Mouse (Mus musculus) granulocyte monocyte progenitor cell, adult 5-6 weeks (primary cell): ENCODE results near the gene Gm10762. TPM values are rescaled to one million over a fixed set of nuclear protein-coding genes. Genes with fewer than 3 reads are reported as not detected.
"Not testable (repeated sequence)": the region's sequence is repeated elsewhere in the genome, so short reads cannot be mapped to it uniquely, and the experiment has no call there.

ENCODE experiments used
- ATAC-seq: replicated peaks from 2 replicates; pipeline ENCODE4 v1.8.0; 2016; ENCODE audit warnings: mild to moderate bottlenecking, moderate TSS enrichment, inconsistent platforms; ENCODE audit not compliant: poor library complexity, severe bottlenecking
- total RNA-seq, 2 experiments: library from RNA; stranded (forward) in 1 of 2; stranded (reverse) in 1 of 2; fragments of 200-712, 200-1000 nt in 1 of 2; fragments of >200 nt in 1 of 2; fragmentation: Nextera tagmentation in 1 of 2; gene quantifications; 2 replicates each; pipeline ENCODE4 v1.2.3; 2014 to 2017

Gm10762 gene
- total RNA-seq (2014; fragmentation: Nextera tagmentation), result 2.8 and 7.7 TPM in 2 replicates
- total RNA-seq (2017), result 4.0 and 10.5 TPM in 2 replicates

- peak; percentile 54 for ATAC-seq
Observed at GRCm38 (mm10) chr2:128967661-128968441, at the start of gene Gm10762. Gm10762 (minus strand) TSS chr2:128967725.

- not testable (repeated sequence) for ATAC-seq
Observed at GRCm38 (mm10) chr2:129008867-129009266, 41.3 kb upstream of the Gm10762 start.

GRCm38 (mm10) chr2:129006194-129006749, 38.7 kb upstream of the Gm10762 start:
- no peak for ATAC-seq

- no peak for ATAC-seq
Observed at GRCm38 (mm10) chr2:129004872-129005271, 37.3 kb upstream of the Gm10762 start.

DNA sequence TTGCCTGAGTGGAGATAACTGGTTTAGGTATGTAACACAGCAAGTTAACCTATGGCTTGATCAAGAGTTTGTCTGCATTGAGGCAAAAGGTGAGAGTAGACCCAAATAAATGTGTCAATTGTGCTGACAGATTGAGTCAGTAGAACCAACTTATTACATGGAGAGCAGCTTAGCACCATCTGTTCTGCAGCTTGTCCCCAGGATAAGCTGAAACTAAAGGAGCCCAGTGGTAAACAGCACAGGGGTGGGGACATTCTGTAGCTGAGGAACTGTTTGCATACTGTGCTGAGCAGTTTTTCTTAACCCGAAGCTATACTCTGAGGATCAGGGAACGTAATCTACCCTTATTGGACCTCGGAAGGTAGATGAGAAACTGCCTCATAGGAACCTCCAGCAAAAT, 17.2 kb upstream of the Gm10762 start:
- no peak for ATAC-seq

- no peak for ATAC-seq
Observed at GRCm38 (mm10) chr2:128975572-128975971, 8.0 kb upstream of the Gm10762 start.

GRCm38 (mm10) chr2:128972301-128972700, 4.8 kb upstream of the Gm10762 start:
- no peak for ATAC-seq

DNA sequence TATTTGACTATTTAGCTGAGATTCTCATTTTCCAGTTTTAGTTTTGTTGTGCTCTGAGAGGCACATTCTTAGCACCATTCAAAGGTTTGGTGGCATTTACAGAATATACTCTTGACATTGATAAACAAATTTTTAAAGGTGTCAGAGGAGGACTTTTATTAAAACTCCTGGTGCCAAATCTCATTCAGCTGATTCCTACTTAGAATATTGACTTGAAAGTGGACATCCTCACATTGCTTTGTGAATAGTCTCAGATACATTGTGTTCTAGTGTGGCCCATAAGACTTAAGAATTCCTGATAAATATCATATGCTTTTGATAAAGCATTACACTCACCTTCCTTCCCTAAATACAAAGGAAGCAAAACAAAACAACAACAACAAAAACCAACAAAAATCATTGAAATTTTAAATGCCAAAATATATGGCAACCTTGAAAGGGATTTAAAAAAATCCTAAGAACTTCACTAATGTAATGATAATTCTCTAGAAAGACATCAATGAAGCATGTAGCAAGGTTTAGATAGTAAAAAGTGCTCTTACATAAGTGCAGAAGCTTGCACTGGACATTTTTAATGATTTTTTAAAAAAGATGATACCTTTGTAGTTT, 1.1 kb upstream of the Gm10762 start:
- no peak for ATAC-seq

GRCm38 (mm10) chr2:128966641-128967580, 614 bp downstream of the Gm10762 start, which contains the start of gene Zc3h6:
Zc3h6 (plus strand) TSS chr2:128967402.
- peak; percentile 98 for ATAC-seq

DNA sequence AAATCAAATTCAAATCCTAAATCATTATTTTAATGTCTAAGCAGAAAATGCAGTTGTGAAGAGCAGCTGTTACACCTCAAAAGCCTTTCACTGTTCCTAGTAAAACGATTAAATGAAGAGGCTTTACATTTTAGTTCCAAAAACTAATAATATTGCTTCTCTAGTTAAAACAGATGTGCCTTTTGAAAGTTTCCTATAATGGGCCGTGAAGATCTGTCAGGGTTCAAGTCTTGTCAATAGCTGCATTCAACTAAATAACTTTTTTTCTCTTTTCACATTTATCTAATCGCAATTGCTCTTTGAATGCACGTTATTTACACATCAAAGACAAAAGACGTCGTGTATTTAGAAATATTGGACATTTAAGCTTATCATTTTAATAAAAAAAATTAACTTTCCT, 1.3 kb downstream of the Gm10762 start:
- no peak for ATAC-seq

GRCm38 (mm10) chr2:128965505-128966105, 1.9 kb downstream of the Gm10762 start:
- ATAC-seq, result no peak

- no peak for ATAC-seq
Observed at GRCm38 (mm10) chr2:128954186-128954585, 13.3 kb downstream of the Gm10762 start.

GRCm38 (mm10) chr2:128947962-128948588, 19.4 kb downstream of the Gm10762 start:
- ATAC-seq, result peak; percentile 38

- ATAC-seq, result peak; percentile 98
Observed at GRCm38 (mm10) chr2:128943538-128944528, 23.7 kb downstream of the Gm10762 start, which contains the start of gene Zc3h8. Zc3h8 (minus strand) TSS chr2:128944077.

- no peak for ATAC-seq
Observed at GRCm38 (mm10) chr2:128936256-128936655, 31.3 kb downstream of the Gm10762 start.

DNA sequence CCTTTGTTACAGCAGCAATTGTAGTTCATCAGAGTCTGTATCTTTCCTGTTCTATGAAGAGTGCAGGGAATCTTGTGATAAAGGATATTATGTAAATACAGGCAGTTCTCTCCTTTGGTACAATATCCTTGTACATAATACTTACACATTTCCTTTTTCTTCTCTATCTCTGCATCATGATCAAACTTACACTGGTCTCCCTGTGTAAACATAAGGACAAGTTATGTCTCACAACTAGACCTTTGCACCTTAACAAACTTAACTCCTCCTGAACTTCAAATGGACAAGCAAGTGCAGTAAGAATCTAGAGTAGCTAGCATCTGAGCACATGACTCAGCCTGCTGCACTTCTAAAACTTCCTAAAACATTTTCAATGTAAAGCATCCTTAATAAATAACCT, 36.8 kb downstream of the Gm10762 start:
- no peak for ATAC-seq

DNA sequence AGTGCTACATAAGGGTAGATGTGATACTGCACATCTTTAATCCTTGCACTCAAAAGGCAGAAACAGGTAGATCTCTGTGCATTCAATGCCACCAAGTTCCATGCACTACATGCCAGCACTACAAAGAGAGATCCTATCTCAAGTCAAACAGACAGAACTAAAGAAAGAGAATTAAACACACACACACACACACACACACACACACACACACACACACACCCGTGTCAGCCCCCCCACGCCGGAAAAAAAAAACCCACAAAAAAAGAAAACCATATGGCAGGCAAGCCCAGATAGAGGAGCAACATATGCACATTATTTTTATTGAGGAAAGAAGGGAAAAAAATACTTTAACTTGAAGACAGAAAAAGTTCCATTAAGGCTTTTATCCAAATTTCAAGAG, 39.1 kb downstream of the Gm10762 start:
- ATAC-seq, result no peak

DNA sequence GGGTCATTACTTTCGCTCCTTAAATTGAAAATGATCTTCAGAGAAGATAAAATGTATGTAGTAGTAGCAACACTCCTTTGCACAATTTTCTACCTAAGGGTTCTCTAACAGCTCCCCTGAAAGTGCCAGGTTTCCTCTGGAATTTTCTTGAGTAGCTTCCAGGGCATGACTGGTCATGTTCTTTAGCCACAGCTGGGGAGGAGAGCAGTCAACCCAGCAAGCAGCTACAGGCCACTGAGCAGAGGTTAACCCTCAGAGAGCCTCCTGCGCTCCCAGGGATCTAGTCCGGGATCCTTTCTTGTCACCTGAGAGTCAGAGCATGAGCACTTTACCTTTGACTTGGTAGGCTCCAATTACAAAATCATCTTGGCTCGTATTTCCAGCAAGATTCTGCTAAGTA, 42.7 kb downstream of the Gm10762 start:
- ATAC-seq, result no peak
